Mouse (Mus musculus) left cerebral cortex, adult 9 months (tissue): ENCODE results near the gene Exoc3l4.

Source experiments
- DNase-seq, 2 experiments: peaks; one replicate each; pipeline ENCODE4 v3.0.0; 2022; ENCODE audit warnings: low spot score in 2 of 2

The Exoc3l4 gene

DNA sequence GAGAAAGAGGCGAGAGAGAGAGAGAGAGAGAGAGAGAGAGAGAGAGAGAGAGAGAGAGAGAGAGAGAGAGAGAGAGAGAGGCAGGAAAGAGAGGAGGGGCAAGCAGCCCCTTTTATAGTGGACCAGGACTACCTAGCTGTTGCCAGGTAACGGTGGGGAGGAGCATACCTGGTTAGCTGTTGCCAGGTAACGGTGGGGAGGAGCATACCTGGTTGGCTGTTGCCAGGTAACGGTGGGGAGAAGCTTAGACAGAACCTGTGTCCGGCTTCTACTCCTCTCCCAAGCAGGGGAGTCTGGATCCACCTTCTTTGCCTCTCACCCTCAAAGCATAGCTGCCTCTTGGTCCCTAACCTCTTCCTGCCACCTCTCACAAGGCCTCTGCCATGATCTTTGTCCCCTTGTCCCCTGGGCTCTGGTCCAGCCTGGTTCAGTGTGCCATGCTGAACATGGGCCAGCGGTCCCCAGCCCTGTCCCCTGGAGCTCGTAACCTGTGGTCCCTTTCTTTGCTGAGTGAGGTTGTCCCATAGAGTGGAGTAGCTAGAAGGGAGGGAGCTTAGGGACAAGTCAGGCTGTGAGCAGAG, 17.4 kb downstream of the Exoc3l4 start:
- no peak for DNase-seq

DNA sequence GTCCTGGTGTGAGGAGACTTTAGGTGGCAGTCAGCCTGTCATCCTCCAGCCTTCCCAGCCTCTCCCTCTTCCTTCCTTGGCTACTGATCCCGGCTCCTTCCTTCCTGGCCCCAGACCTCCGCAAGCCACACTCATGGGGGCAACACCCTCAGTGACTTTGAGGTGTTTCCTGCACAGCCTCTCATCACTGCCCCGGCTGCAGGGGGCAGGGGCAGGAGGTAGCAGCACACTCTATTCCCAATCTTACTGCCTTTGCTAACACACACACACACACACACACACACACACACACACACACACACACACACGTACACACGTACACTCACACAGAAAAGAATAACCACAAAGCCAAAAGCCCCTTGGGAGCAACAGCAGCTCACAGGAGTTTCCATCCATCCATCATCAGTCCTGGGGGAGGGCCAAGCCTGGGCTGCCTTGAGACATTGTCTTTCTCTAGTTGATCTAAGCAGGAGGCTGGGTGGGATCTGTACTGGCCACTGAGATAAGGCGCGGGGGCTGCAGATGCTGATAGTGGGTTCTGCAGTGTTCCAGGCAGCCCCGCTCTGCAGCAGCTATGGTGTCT, 18.0 kb downstream of the Exoc3l4 start:
- DNase-seq: no peak

DNA sequence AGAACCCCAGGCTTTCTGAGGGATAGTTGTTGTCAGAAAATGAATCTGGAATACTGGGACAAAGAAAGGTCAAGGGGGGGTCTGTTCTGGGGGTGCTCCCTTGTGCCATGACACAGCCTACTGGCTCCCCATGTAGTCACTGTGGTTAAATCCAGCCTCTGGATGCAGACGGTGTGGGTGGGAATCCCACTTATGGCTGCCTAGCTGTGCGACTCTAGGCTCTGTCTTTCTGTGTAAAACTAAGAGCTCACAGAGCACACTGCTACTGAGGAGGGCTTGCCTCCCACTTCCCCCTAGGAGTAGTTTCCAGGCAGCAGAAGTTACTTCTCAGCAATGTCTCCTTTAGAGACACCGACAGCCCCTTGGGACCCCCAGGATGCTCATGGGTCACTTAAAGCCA, 19.4 kb downstream of the Exoc3l4 start:
- DNase-seq: no peak

DNA sequence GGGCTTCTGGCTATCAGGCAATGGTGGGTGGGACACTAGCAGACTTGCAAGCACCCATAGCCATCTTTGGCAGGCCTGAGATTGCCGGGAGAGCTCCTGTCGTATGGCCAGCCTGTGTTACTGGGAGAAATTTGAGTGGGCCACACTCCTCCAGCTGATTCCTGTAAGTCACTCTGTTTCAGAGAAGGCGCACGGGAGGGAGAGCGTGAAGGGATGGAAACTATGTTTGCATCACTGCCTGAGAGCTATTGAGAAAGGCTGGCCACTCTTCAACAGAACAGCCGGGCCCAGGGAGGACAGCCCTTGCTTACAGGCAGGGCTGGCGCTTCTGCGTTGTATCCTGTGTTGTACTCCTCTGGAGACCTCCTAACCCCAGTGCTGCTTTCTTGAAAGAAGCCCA, 19.8 kb downstream of the Exoc3l4 start:
- DNase-seq: peak in 1 of 2 experiments; percentile 67

DNA sequence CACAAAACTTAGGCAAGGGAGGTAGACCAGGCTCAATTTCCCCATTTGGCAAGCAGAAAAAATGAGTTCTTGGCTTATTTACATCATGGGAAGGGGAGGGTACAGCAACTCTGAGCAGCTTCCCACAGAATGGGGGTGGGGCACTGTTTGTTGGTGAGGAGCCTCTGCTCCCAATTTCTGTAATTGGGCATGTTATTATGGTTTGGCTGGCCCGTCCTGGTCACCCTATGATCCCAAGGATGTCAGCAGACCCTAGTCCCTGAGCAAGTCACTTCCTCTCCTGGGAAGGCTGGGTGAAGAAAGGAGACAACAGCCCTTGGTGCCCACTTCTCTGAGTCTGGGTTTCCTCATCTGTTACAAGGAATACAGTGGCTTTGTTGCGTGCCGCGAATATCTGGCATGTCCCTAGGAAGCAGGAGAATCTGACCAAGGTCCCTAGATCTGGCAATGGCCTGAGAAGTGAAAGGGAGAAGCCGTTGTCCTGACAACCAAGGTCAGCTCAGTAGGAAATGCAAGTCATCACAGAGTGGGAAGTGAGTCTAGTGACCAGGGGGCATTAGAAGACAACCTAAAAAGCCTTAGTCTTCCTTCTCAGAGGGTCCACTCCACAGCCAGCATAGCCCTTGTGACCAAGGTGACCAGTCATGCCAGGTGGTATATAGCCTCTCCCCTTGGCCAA, 20.5 kb downstream of the Exoc3l4 start:
- DNase-seq: no peak

DNA sequence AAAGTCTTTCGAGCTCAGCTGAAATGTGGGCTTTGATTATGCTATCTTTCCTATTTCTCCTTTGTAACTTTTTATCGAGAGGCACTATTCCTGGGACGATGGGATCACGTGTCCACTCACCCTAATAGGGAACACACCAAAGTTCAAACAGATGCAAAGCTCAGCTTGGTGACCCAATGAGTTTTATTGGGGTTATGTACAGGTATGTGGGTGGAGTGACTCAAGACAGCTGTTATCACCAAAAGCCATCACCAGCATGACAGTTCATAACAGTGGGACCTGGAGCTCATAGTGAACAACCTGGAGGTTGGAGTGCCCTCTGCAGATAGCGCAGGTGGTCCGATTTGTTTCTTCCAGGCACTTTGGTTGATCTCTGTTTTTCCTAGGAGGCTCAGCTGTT, 22.0 kb downstream of the Exoc3l4 start:
- DNase-seq: no peak

DNA sequence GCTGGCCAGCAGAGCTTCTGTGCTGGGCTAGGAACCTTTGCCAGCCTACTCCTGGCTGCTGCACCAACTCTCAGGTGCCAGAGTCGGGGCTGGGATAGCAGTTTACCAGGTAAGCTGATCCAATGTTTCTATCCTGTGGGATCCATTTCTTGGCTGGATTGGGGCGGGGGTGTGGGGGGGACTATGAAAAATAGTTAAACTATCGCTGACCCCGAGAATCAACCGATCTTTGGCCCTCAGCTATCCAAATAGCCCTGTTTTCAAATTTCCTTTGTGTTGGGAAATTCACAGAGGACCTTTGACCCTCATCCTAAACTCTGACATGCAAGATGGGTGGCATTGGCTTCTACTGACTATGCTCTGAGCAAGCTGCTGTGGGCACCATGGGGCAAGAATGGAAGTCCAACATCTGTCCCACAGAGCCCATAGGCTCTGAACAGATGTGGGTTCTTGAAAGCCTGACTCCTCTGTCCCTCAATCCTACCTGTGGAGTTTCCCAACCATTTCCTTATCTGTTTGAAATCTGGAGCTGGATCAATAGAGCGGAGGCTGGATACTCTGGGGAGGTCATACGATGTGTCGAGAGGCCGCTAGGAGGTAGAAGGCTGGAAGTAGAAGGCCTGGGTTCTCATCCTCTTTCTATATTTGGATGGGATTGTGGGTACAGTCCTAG, 24.0 kb downstream of the Exoc3l4 start:
- no peak for DNase-seq

DNA sequence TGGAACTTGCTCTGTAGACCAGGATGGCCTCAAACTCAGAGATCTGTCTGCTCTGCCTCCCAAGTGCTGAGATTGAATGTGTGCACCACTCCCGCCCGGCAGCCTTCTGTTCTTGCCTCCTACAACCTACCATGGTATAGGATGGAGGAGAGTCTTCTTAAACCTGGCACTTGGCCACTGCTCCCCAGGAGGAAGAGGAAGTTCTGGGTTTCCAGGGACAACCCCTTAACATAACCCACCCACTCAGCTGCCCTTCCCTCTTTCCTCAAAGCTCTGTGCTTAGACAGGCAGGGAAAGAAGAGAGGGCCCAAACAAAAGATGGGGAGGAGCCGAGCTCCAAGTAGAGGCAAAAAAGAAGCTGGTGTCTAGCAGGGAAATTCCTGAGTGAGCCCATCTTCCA, 24.7 kb downstream of the Exoc3l4 start:
- DNase-seq: peak in 1 of 2 experiments; percentile 51

DNA sequence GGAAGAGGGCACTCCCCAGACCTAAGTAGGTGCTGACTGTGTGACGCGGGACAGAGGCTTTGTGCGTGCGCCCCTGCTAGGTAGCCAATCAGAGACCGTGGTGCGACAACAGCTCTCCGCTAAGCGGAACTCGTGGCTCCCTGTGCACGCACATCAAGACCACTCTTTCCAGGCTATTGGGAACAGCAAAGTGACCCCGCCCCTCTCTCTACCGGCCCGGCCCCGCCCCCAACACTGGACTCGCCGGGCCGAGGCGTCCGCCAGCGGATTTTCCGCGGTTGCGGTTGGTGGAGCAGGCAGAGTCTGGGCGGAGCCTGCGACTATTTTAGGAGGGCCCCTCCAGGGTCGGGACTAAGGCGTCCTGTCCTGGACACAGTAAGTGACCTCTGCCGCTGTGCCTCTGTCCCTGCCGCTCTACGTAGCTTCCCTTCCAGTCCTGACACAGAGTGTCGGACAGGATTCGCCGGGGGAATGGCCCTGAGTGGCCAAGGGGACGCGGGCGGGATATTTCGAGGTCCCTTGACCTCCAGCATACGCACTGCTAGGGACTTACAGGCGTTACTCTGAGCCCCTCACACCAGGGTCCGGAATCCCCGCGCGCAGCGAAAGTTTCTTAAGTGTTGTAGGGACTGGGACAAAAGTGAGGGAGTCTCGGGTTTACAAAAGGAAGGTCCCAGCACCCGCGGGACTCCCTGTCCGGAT, 25.6 kb downstream of the Exoc3l4 start, which contains the start of gene Tnfaip2:
Gene Tnfaip2, plus strand, starts transcription at position 161 of the 702 bp plus-strand sequence.
- no peak for DNase-seq

DNA sequence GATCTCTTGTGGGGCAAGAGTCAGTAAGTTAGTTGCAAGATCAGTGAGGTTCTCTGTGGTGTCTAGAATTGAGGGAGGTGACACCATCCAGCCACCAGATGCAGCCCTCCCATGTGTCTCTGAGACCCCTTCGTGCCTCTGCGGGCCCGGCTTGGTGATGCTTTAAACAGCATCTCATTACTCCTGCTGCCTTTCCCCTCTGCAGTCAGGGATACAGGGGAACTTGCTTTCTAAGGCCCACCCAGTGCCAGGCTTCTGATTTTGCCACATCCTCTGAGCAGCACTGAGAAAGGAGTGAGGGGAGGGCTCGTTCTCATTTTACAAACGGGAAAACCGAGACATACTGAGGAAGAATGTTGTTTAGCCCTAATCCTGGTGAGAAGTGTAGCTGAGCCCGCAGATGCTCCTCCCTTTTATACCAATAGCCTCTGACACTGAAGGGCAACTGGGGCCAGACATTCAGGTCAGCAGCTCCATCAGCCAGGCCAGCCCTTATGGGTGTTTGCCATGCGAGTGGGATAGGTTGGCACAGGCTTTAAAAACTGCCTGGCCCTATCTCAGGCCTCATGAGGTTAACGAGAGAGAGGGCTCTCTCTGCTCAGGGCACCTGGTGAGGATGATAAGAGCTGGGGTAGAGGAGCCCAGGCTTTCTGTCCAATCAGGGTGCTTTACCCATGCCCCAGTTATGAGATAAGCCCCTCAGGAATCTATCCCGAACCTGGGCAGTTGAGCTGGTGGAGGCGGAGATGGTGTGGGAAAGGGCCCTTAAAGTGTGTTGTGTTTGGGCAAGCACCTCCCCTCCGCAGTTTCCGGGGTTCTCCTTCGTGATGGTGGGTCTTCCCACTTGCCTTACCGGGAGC, 26.4 kb downstream of the Exoc3l4 start:
- DNase-seq: no peak

DNA sequence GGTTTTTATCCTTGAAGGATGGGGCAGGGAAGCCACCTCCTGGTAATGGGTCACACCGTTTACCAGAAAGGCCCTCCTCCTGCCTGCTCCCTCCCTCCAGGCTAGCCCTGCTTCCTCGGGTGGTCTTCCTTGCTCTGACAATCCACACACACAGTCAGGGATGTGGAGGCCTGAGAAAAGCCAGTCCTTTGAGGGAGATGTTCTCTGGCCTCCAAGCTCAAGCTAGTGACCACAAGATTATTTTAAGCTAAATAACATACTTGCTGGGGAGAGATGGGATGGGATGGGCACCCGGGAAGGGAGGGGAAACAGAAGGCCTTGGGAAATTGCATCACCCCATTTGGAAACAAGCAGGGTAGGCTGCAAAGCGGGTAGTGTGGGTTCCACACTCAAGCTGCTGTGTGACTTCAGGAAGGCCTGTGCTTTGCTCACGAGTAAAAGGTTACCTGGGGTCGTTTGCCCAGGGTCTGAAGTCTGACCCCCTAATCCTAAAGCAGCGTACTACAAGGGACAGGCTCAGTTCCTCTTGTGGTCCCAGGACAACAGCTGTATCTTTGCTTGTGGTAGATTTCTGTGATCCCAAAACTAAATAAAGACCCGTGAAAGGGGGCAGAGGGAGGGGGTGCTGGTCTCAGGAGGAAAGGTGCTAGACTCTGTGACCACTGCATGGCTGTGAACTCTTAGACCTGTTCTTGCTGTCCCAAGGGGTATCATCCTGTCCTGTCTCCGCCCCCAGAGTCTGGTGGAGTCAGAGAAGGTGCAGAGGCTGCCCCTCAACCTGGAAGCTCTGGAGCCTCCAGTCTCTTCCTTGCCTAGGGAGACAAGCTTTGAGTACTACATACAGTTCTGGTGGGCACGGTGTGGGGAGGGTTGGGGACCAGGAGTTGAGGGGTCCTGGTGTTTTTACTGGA, 27.4 kb downstream of the Exoc3l4 start:
- DNase-seq: no peak

DNA sequence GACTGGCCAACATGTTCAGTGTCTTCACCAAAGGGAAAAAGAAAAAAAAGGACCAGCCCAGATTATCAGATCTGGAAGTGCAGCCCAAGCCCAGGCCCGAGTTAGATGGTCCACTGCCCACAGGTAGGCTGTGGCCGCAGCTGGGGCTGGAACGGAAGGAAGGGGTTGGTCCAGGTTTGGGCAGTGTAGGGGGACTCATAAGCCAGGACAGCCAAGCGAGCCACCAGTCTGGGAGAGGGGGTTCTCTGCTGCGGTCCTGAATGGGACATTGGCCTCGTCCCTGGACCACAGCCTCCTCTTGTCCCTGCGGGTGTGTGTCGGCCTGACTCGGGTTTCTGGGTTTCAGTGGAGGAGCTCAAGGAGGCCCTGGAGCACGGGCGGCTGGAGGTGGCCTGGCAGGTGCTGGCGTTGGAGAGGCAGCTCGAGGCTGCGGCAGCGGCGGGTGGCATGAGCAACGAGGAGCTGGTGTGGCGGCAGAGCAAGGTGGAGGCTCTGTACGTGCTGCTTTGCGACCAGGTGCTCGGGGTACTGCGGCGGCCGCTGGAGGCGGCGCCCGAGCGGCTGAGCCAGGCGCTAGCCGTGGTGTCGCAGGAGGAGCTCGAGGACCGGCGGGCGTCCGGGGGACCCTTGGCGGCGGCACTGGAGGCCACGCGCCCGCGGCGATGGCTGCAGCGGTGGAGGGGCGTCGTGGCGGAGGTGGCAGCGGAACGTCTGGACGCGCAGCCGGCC, 28.5 kb downstream of the Exoc3l4 start:
- no peak for DNase-seq

DNA sequence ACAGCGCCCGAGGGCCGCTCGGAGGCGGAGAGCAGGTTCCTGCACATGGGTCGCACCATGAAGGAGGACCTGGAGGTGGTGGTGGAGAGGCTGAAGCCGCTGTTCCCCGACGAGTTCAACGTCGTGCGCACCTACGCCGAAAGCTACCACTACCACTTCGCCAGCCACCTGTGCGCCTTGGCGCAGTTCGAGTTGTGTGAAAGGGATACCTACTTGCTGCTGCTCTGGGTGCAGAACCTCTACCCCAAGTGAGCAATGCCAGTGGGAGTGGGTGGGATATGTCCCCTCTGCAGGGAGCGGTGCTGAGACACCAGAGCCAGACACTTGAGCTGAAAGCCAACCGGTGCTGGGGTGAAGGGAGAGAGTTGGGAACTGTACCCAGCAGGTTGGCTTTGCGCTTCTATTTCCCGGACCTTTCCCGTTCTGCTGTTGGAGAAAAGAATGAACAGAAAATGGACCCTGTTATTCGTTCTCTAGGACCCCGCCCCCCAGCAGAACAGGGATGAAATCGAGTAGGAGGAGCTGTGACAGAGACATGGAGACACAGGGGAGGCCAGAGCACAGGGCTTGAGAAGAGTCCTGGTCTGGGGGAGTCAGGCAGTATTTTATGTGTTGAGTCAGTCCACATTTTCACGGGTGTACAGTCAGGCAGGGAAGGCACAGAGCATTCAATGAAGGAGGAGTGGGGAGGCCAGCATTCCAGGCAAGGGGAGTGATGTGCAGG, 29.2 kb downstream of the Exoc3l4 start:
- DNase-seq: no peak

DNA sequence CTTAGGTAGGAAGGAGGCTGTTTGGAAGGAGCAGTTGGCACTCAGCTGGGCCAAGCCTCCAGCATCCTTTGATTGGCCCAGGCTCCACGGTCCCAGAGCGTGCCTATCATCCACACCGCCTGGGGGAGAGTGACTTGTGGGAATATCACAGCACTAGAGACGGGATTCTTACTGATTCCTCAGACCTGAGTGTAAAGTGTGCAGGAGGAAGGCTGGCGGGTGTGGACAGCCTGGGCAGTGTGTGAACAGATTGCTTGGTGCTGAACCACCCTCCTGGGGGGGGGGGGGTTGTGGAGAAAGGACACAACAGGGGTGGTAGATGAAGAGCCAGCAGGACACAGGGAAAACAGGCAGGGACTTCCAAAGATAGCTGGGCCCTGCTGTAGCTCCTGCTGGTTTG, 29.9 kb downstream of the Exoc3l4 start:
- no peak for DNase-seq

DNA sequence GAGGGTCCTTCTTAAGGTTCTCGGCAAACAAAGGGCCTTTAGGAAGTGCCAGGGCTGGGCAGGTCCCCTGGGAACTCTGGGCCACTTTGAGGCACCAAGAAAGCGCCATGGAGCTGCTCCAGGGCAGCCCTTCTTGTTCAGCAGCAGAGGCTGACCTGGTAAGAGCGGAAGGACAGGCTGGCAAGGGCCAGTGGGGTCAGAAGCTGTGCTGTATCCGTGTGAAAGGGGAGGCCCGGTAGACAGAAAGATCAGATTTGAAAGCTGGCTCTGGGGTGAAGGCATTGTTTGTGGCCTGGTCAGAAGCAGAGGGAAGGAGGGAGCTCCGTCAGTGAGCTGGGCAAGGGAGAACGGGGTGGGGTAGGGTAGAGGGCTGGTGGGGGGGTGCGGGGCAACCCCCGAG, 30.5 kb downstream of the Exoc3l4 start:
- DNase-seq: no peak

DNA sequence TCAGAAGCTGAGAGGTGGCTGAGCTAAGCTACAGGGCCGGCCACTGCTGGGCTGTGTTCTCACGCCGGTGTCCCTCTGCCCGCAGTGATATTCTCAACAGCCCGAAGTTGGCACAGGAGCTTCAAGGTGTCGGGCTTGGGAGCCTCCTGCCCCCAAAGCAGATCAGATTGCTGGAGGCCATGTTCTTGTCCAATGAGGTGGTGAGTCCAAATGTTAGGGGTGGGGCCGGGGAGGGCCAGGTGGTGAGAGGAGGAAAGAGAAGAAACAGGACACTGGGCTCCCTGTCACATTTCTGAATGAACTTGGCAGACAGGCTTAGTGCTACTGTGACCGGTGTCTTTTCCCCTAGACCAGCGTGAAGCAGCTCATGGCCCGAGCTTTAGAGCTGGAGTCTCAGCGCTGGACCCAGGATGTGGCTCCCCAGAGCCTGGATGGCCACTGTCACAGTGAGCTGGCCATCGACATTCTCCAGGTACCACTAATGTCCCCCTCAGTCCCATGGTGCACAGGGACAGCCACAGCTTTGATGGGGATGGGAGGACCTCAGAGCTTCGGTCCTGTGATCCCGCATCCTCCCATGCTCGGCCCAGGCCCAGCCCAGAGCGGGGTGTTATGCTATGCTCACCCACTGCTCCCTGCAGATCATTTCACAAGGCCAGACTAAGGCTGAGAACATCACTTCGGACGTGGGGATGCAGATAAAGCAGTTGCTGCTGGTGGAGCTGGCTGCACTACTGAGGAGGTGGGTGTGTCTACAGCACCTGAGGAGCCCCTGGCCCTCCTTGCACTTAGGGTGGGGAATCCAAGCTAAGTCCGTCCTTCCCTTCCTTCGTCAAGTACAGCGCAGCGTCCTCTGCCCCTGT, 31.3 kb downstream of the Exoc3l4 start:
- no peak for DNase-seq

DNA sequence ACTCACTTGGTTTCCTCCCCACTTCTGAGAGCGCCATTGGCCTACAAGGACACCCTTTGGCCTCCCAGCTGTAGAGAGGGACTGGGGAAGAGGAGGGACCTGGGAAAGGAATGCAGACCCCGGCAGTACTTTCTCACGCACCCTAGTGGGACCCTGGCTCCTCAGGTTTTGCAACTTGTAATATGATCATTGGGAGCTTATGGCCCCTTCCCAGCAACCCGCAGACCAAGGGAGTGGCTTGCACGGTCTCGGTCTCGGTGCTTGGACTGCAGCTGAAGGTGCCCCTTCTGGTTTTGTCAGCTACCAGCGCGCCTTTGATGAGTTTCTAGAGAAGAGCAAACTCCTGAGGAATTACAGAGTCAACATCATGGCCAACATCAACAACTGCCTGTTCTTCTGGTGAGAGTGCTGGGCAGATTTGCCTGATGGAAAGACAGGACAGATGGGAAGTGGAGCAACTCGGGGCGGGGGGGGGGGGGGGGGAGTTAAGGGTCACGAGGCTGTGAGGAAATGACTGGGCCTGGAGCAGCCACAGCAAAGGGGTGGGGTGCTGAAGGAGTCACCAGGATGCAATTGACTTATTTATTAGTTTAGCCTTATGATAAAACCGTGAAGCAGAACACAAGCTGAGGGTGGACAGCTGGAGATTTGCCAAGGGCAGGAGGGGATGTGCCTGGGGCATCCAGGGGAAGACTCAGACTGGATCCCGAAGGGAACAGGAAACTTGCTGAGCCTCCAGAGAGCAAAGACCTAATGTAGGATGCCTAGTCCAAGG, 32.3 kb downstream of the Exoc3l4 start:
- DNase-seq: no peak
